Mouse (Mus musculus) macrophage (primary cell): ENCODE measurements around the gene Plau. TPM values are rescaled to one million over a fixed set of nuclear protein-coding genes. Genes with fewer than 3 reads are reported as not detected.

Experiments
- H3K27ac ChIP-seq: fragments of 350-480 bp; formaldehyde crosslinking; 2 replicates; pipeline ENCODE4 v1.9.0; 2021
- H3K36me3 ChIP-seq: fragments of 350-480 bp; formaldehyde crosslinking; 2 replicates; pipeline ENCODE4 v1.9.0; 2021; ENCODE audit errors: inconsistent target
- H3K4me3 ChIP-seq: fragments of 350-480 bp; formaldehyde crosslinking; 2 replicates; pipeline ENCODE4 v1.9.0; 2021; ENCODE audit errors: inconsistent target
- H3K79me2 ChIP-seq: fragments of 350-480 bp; formaldehyde crosslinking; 2 replicates; pipeline ENCODE4 v1.9.0; 2021; ENCODE audit errors: inconsistent target
- WGBS: methylation state at CpG from one replicate; pipeline ENCODE4 v1.1.7; 2026; ENCODE audit warnings: inconsistent platforms; ENCODE audit not compliant: missing documents; 5-methylcytosine and 5-hydroxymethylcytosine counted together
- polyA plus RNA-seq: library from polyadenylated mRNA; stranded (reverse); fragments of 250-400 nt; gene quantifications from 3 replicates; pipeline ENCODE4 v1.2.4, GENCODE M21; 2018; ENCODE audit warnings: inconsistent platforms

Plau gene
- polyA plus RNA-seq, 1 experiment from 2014 or later, result 52.7 TPM

DNA sequence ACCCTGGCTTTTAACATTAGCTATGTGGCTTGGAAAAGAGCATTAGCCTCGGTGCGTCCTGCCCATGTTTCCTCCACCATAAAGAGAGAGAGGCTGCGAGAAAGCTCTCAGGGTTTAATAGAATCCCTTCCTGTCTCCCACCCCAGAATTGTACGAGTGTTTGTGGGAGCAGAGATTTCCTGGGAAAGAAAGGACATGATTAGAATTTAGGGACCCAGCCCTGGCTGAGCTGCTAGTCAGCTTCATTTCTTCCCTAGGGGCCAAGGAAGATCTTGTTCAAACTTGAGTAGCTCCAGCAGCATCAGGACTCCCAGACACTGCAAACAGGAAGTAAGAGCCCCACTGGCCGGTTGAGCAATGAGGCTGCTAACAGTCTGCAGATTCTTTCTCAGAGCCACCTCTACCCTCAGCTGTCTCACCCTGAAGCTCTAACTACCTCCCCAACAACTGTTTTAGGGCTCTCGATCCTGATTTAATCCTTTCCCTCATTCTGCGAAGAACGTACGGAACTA is 9.2 kb downstream of the Plau start:
- 18% methylated on average over 9 of the region's 9 CpGs for WGBS
- Histone ChIP-seq H3K79me2 (peaks cover 17% of the 10 kb centered on the region), H3K4me3 (no peak overlapping the region), H3K36me3 (peaks cover 8% of the 10 kb centered on the region; the same call in 1 of the 2 replicates), H3K27ac (peak overlapping the region; percentile 83)

- H3K36me3 ChIP-seq, result 0 out of 2 replicates have a peak, but pooled peaks cover 2% of the 10 kb centered on the region
- H3K4me3 ChIP-seq, result no peak overlapping the region
- H3K79me2 ChIP-seq, result peaks cover 11% of the 10 kb centered on the region
- 23% methylated on average over 7 of the region's 7 CpGs for WGBS
- peak overlapping the region; percentile 83 for H3K27ac ChIP-seq
These were observed 9.8 kb downstream of the Plau start for GRCm38 (mm10) chr14:20846214-20846613.

GRCm38 (mm10) chr14:20847637-20848129 is 11.2 kb downstream of the Plau start:
- Histone ChIP-seq H3K27ac (no peak overlapping the region), H3K4me3 (no peak overlapping the region), H3K79me2 (no peaks in the 10 kb centered on the region), H3K36me3 (no peaks in the 10 kb centered on the region)
- WGBS, result 68% methylated on average over 3 of the region's 3 CpGs

GRCm38 (mm10) chr14:20849753-20850152 is 13.3 kb downstream of the Plau start:
- Histone ChIP-seq H3K4me3 (no peak overlapping the region), H3K79me2 (no peaks in the 10 kb centered on the region), H3K36me3 (no peaks in the 10 kb centered on the region), H3K27ac (no peak overlapping the region)
- 92% methylated on average over 4 of the region's 4 CpGs for WGBS

DNA sequence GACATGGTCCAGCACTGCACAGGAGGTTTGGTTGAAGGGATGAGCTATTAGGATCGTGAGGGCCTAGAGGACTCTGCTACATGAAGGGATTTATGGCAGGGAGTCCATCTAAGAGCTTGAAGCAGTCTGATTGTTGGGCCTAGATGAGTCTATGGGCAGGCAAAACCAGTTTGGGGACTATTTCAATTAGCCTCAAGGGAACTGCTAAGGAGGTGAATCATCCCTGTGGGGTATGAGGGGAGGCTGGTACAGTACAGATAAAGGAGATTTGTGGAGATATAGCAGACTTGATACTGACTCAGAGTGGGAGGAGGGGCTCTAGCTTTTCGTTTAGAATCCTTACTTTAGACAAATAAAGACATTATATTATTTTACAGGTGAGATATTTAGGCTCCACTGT is 14.0 kb downstream of the Plau start:
- WGBS, result 90% methylated on average over 2 of the region's 2 CpGs
- H3K27ac ChIP-seq, result no peak overlapping the region
- no peaks in the 10 kb centered on the region for H3K79me2 ChIP-seq
- no peak overlapping the region for H3K4me3 ChIP-seq
- no peaks in the 10 kb centered on the region for H3K36me3 ChIP-seq

- Histone ChIP-seq H3K36me3 (no peaks in the 10 kb centered on the region), H3K79me2 (no peaks in the 10 kb centered on the region)
These were observed 15.3 kb downstream of the Plau start for GRCm38 (mm10) chr14:20851776-20852175.

DNA sequence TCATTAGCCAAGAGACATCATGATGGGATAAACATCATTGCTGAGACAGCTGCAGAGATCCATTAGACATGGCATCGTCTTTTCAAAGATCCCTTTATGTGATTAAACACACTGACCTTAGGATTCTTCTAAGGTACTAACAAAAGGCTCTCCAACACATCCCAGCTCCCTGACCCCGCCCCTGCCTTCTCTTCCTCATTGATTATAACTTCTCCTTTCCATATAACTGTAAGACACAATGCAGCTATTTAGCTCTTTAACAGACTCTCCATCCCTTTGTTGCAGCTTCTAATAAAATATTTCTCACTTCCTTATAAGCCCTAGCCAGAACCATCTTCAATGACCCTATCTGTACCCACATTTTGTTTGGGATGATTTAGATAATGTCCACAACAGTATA is 24.7 kb downstream of the Plau start:
- no peak overlapping the region for H3K4me3 ChIP-seq
- no peak overlapping the region for H3K27ac ChIP-seq
- H3K79me2 ChIP-seq, result no peaks in the 10 kb centered on the region
- 52% methylated on average over 2 of the region's 2 CpGs for WGBS
- no peaks in the 10 kb centered on the region for H3K36me3 ChIP-seq

More at GRCm38 (mm10) chr14:20851776-20852175, 15.3 kb downstream of the Plau start:
- Histone ChIP-seq H3K27ac (no peak overlapping the region), H3K4me3 (no peak overlapping the region)

DNA sequence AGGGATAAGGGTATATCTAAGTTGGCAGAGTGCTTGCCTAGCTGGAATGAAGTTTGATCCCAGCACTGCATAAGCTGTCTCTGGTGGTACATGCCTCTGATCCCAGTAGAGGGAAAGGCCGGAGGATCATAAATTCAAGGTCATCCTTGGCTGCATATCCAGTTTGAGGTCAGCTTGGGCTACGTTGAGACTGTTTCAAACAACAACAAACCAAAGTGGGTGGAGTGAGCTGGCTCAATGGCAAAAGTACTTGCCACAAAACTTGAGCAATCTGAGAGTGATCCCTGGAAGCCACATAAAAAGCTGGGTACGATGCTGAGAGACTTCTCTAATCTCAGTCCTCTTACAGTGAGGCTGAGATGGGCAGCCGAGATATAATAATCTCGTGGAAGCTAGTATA is 25.1 kb downstream of the Plau start:
- Histone ChIP-seq H3K4me3 (no peak overlapping the region), H3K36me3 (no peaks in the 10 kb centered on the region), H3K27ac (no peak overlapping the region), H3K79me2 (no peaks in the 10 kb centered on the region)
- 41% methylated on average over 5 of the region's 5 CpGs for WGBS

DNA sequence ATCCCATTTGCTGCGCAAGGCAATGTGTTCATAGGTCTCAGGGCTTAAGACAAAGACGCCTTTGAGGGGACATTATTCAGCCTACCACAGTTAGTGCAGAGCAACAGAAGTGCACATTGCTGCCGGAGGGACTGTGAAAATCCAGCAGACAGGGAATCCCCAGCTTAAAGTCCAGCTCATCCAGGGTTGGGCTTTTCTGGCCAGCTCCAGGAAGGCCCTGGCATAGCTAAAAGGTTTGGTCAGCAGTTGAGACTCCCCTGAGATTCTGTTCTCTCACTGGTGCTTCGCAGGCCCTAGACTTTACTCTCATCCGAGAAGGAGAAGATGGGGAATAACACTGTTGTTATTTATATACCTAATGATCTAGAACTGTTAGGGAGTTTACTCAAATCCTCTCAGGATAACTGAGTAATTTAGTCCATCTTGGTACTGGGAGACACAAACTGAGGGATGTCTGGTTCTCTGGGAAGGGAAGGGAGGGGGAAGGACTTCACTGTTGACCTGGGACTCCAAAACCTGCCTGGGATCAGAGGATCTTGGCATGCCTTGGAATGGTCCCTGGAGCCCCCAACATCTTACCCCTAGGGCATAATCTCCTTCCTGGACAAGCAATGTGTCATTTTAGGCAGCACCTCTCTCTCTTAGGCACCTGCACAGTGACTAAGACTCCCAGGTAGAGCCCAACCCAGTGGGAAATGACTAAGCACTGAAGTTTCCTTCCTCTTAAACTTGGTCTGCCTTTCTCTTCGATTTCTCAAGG is 27.0 kb downstream of the Plau start:
- no peaks in the 10 kb centered on the region for H3K36me3 ChIP-seq
- no peak overlapping the region for H3K4me3 ChIP-seq
- no peak overlapping the region for H3K27ac ChIP-seq
- no peaks in the 10 kb centered on the region for H3K79me2 ChIP-seq
- 75% methylated on average over 6 of the region's 6 CpGs for WGBS

- Histone ChIP-seq H3K36me3 (no peaks in the 10 kb centered on the region), H3K4me3 (no peak overlapping the region), H3K27ac (no peak overlapping the region), H3K79me2 (no peaks in the 10 kb centered on the region)
- WGBS, result 90% methylated on average over 4 of the region's 4 CpGs
These were observed 27.7 kb downstream of the Plau start for GRCm38 (mm10) chr14:20864192-20864591.

GRCm38 (mm10) chr14:20865604-20866003 is 29.1 kb downstream of the Plau start:
- no peak overlapping the region for H3K27ac ChIP-seq
- no peaks in the 10 kb centered on the region for H3K36me3 ChIP-seq
- whole genome bisulfite sequencing, result 91% methylated on average over 8 of the region's 8 CpGs
- H3K79me2 ChIP-seq, result no peaks in the 10 kb centered on the region
- H3K4me3 ChIP-seq, result no peak overlapping the region

DNA sequence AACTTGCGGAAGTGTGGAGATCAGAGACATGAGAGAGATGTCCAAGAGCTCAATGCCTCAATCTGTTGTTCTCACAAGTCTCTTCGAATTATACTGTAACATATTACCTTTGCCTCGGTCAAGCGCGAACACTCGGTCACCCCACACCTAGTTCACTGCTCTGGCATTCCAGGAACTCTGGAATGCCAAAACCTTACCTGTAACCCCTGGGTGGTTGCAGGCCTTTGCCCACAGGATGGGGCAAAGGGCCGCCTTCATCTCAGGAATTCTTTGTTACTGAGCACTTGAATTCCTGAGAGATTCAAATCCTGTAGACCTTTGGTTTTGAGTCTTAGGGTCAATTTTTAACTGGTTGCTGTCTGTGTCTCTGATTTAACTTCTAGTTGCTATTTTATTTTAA is 29.9 kb downstream of the Plau start:
- no peaks in the 10 kb centered on the region for H3K79me2 ChIP-seq
- no peak overlapping the region for H3K4me3 ChIP-seq
- WGBS, result 97% methylated on average over 7 of the region's 7 CpGs
- H3K27ac ChIP-seq, result no peak overlapping the region
- H3K36me3 ChIP-seq, result no peaks in the 10 kb centered on the region

- H3K4me3 ChIP-seq, result no peak overlapping the region
- H3K36me3 ChIP-seq, result no peaks in the 10 kb centered on the region
- 98% methylated on average over 3 of the region's 3 CpGs for WGBS
- H3K79me2 ChIP-seq, result no peaks in the 10 kb centered on the region
- no peak overlapping the region for H3K27ac ChIP-seq
These were observed 33.6 kb downstream of the Plau start for GRCm38 (mm10) chr14:20870110-20870509.

DNA sequence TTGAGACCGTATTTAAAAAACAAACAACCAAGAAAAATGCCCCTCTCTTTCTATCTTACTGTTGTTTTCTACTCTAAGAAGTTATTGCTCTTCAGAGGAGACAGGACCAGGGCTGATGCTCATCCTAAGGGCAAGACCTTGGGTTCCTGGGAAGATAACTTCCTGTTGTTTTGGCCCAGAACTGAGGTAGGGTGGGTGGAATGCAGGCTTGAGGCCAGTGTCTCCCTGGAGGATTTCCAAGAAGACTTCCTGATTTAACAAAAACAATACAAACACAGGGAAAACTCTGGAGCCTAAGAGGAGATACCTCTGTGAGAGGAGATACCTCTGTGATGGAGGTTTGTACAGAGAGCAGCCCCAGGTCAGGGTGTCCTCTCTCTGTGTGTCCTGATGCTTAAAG is 35.0 kb downstream of the Plau start:
- H3K4me3 ChIP-seq, result no peak overlapping the region
- WGBS, result 100% methylated on average over 1 of the region's 1 CpGs
- H3K79me2 ChIP-seq, result no peaks in the 10 kb centered on the region
- no peak overlapping the region for H3K27ac ChIP-seq
- no peaks in the 10 kb centered on the region for H3K36me3 ChIP-seq

GRCm38 (mm10) chr14:20873307-20873706 is 36.8 kb downstream of the Plau start:
- WGBS, result 8% methylated on average over 6 of the region's 8 CpGs

More at GRCm38 (mm10) chr14:20873307-20873706, 36.8 kb downstream of the Plau start:
- no peak overlapping the region for H3K27ac ChIP-seq
- no peak overlapping the region for H3K4me3 ChIP-seq
- H3K79me2 ChIP-seq, result no peaks in the 10 kb centered on the region
- H3K36me3 ChIP-seq, result no peaks in the 10 kb centered on the region
